ENCODE assay signal across 10 mouse cellular contexts in the genomic region with DNA sequence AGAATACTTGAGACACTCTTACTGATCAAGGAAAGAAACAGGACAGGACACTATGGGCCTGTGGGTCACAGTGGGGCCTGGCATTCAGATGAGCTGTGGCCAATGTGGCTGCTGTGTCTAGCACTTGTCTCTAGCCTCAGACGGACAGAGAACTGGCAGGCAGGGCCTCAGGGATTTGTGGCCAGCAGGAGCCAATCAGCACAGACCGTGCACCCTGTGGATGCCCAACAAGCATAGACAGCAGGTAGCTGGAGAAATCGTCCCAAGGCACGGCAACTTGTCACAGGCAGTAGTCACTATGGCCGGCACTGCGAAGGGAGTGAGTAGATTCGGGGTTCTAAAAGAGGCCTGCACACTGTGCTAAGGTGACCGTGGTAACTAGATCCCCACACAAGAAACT. TPM values are rescaled to one million over a fixed set of nuclear protein-coding genes. Genes with fewer than 3 reads are reported as not detected.
DNase-seq lines count a peak whose midpoint lies in the region; ATAC-seq lines count a peak whose summit lies in the region.
"Had no signal": no experiment of that assay in that cellular context is flagged by ENCODE, and none has a peak within 500 bp of the region (broad histone marks: within the 10 kb centered on the region; RNA-seq: fewer than 3 reads in every experiment).

No protein-coding gene starts in this region.

- no peaks in the 10 kb centered on the region for H3K27me3 ChIP-seq in heart, embryonic 13.5 days (replicated peaks)
- H3K27me3 ChIP-seq in neural tube, embryonic 12.5 days (replicated peaks) = no peaks in the 10 kb centered on the region
- H3K27me3 ChIP-seq in neural tube, embryonic 15.5 days (replicated peaks) = no peaks in the 10 kb centered on the region
- no peaks in the 10 kb centered on the region for H3K27me3 ChIP-seq in intestine, embryonic 15.5 days (replicated peaks)
- H3K27me3 ChIP-seq in stomach, embryonic 15.5 days (replicated peaks) = no peaks in the 10 kb centered on the region
- H3K27me3 ChIP-seq: Patski had no signal

- intact Hi-C loops in heart, postnatal 14 days (cut with DNase I) = no loop called here

- H3K9ac ChIP-seq in heart, embryonic 13.5 days = peak overlapping the region; percentile 55; the same call in 1 of the 2 replicates
- H3K9ac ChIP-seq in neural tube, embryonic 12.5 days = no peak overlapping the region
- no peak overlapping the region for H3K9ac ChIP-seq in neural tube, embryonic 15.5 days (replicated peaks)
- H3K9ac ChIP-seq in intestine, embryonic 15.5 days = no peak overlapping the region
- no peak overlapping the region for H3K9ac ChIP-seq in stomach, embryonic 15.5 days

- H3K4me1 ChIP-seq in heart, embryonic 13.5 days = peaks cover 88% of the 10 kb centered on the region
- H3K4me1 ChIP-seq in neural tube, embryonic 12.5 days = peaks cover 41% of the 10 kb centered on the region
- peaks cover 58% of the 10 kb centered on the region for H3K4me1 ChIP-seq in neural tube, embryonic 15.5 days
- H3K4me1 ChIP-seq in intestine, embryonic 15.5 days (replicated peaks) = peaks cover 47% of the 10 kb centered on the region
- peaks cover 42% of the 10 kb centered on the region for H3K4me1 ChIP-seq in stomach, embryonic 15.5 days

- no peaks in the 10 kb centered on the region for H3K9me3 ChIP-seq in heart, embryonic 13.5 days
- no peaks in the 10 kb centered on the region for H3K9me3 ChIP-seq in neural tube, embryonic 12.5 days
- H3K9me3 ChIP-seq in neural tube, embryonic 15.5 days (replicated peaks) = no peaks in the 10 kb centered on the region
- no peaks in the 10 kb centered on the region for H3K9me3 ChIP-seq in intestine, embryonic 15.5 days
- no peaks in the 10 kb centered on the region for H3K9me3 ChIP-seq in stomach, embryonic 15.5 days

- no peak for ATAC-seq in heart, embryonic 13.5 days (ENCODE audit: extremely low read depth, insufficient number of reproducible peaks, low FRiP score, low TSS enrichment)
- ATAC-seq in neural tube, embryonic 12.5 days (ENCODE audit: low FRiP score, low read depth) = 0 out of 2 replicates have a peak, but pooled peaks have one; percentile 9
- no peak for ATAC-seq in neural tube, embryonic 15.5 days (ENCODE audit: low FRiP score)
- peak; percentile 15 for ATAC-seq in intestine, embryonic 15.5 days
- no peak for ATAC-seq in stomach, embryonic 15.5 days (ENCODE audit: insufficient read depth, low FRiP score, low read depth)
- ATAC-seq: Patski had no signal

- 68% methylated on average over 8 of the region's 8 CpGs for WGBS in heart, embryonic 13.5 days
- WGBS in neural tube, embryonic 12.5 days = 46% methylated on average over 8 of the region's 8 CpGs
- 39% methylated on average over 8 of the region's 8 CpGs for WGBS in neural tube, embryonic 15.5 days
- 60% methylated on average over 8 of the region's 8 CpGs for WGBS in intestine, embryonic 15.5 days
- 63% methylated on average over 8 of the region's 8 CpGs for WGBS in stomach, embryonic 15.5 days

- H3K4me2 ChIP-seq in heart, embryonic 13.5 days = no peak overlapping the region
- H3K4me2 ChIP-seq in neural tube, embryonic 12.5 days (replicated peaks) = no peak overlapping the region
- no peak overlapping the region for H3K4me2 ChIP-seq in neural tube, embryonic 15.5 days
- H3K4me2 ChIP-seq in intestine, embryonic 15.5 days (replicated peaks) = peak overlapping the region; percentile 7; the same call in 1 of the 2 replicates
- H3K4me2 ChIP-seq in stomach, embryonic 15.5 days = no peak overlapping the region

- H3K27ac ChIP-seq in heart, embryonic 13.5 days (replicated peaks) = peak overlapping the region; percentile 84
- no peak overlapping the region for H3K27ac ChIP-seq in neural tube, embryonic 12.5 days
- H3K27ac ChIP-seq in neural tube, embryonic 15.5 days (replicated peaks) = no peak overlapping the region; the same call in 1 of the 2 replicates
- peak overlapping the region; percentile 81 for H3K27ac ChIP-seq in intestine, embryonic 15.5 days
- H3K27ac ChIP-seq in stomach, embryonic 15.5 days = peak overlapping the region; percentile 26; the same call in 1 of the 2 replicates

- no peak for DNase-seq in heart, postnatal 14 days
- no peak for DNase-seq in cerebellum, adult 11 months
- no peak for DNase-seq in embryo, embryonic 11 days
- DNase-seq: kidney, adult 9 months had no signal

- no peak overlapping the region for H3K4me3 ChIP-seq in heart, embryonic 13.5 days
- no peak overlapping the region for H3K4me3 ChIP-seq in neural tube, embryonic 12.5 days
- no peak overlapping the region for H3K4me3 ChIP-seq in neural tube, embryonic 15.5 days (replicated peaks)
- no peak overlapping the region for H3K4me3 ChIP-seq in intestine, embryonic 15.5 days (replicated peaks)
- H3K4me3 ChIP-seq in stomach, embryonic 15.5 days (replicated peaks) = no peak overlapping the region

- peaks cover 22% of the 10 kb centered on the region for H3K36me3 ChIP-seq in heart, embryonic 13.5 days
- peaks cover 11% of the 10 kb centered on the region for H3K36me3 ChIP-seq in neural tube, embryonic 12.5 days
- peaks cover 11% of the 10 kb centered on the region for H3K36me3 ChIP-seq in neural tube, embryonic 15.5 days
- H3K36me3 ChIP-seq in intestine, embryonic 15.5 days = peaks cover 10% of the 10 kb centered on the region
- peaks cover 6% of the 10 kb centered on the region; the same call in 1 of the 2 replicates for H3K36me3 ChIP-seq in stomach, embryonic 15.5 days

RNA-seq across cellular contexts. Expression of gene Ski, which starts 58.7 kb away (rescaled TPM):
- polyA plus RNA-seq in heart, embryonic 13.5 days (2015; fragmentation: Nextera tagmentation; extraction: Ambion mirVana) = 10.1 and 10.2 TPM in 2 replicates
- 10 to 100 TPM; 65.0 to 65.3 TPM for total RNA-seq in heart, postnatal 14 days (2021)
- 12.3 and 13.2 TPM in 2 replicates for polyA plus RNA-seq in neural tube, embryonic 12.5 days (2016; fragmentation: Nextera tagmentation; extraction: Ambion mirVana)
- 10.0 and 10.6 TPM in 2 replicates for polyA plus RNA-seq in neural tube, embryonic 15.5 days (2015; fragmentation: Nextera tagmentation; extraction: Ambion mirVana)
- 13.3 and 13.8 TPM in 2 replicates for polyA plus RNA-seq in intestine, embryonic 15.5 days (2015; fragmentation: Nextera tagmentation; extraction: Ambion mirVana)
- 16.2 and 16.6 TPM in 2 replicates for polyA plus RNA-seq in stomach, embryonic 15.5 days (2015; fragmentation: Nextera tagmentation; extraction: Ambion mirVana)

Comparison
In these comparisons a context has a peak if more than half of its experiments do, and no peak if none do; other contexts are left out.
1. ATAC-seq: peak in neural tube, embryonic 12.5 days (single experiment) and intestine, embryonic 15.5 days (single experiment); none in heart, embryonic 13.5 days (single experiment), neural tube, embryonic 15.5 days (single experiment) and stomach, embryonic 15.5 days (single experiment).
2. H3K27ac ChIP-seq: peak in heart, embryonic 13.5 days (single experiment), intestine, embryonic 15.5 days (single experiment) and stomach, embryonic 15.5 days (single experiment); none in neural tube, embryonic 12.5 days (single experiment) and neural tube, embryonic 15.5 days (single experiment).